Mouse (Mus musculus): ENCODE measurements around the gene Tcf25. TPM values are rescaled to one million over a fixed set of nuclear protein-coding genes. Genes with fewer than 3 reads are reported as not detected.
A peak's percentile ranks its signal among the peaks of the same experiment; 100 is the strongest.
"Not testable (repeated sequence)": the region's sequence is repeated elsewhere in the genome, so short reads cannot be mapped to it uniquely, and the experiment has no call there.

The Tcf25 gene
- total RNA-seq, 2 experiments from 2014 or later: 73.1 to 89.8 TPM

DNA sequence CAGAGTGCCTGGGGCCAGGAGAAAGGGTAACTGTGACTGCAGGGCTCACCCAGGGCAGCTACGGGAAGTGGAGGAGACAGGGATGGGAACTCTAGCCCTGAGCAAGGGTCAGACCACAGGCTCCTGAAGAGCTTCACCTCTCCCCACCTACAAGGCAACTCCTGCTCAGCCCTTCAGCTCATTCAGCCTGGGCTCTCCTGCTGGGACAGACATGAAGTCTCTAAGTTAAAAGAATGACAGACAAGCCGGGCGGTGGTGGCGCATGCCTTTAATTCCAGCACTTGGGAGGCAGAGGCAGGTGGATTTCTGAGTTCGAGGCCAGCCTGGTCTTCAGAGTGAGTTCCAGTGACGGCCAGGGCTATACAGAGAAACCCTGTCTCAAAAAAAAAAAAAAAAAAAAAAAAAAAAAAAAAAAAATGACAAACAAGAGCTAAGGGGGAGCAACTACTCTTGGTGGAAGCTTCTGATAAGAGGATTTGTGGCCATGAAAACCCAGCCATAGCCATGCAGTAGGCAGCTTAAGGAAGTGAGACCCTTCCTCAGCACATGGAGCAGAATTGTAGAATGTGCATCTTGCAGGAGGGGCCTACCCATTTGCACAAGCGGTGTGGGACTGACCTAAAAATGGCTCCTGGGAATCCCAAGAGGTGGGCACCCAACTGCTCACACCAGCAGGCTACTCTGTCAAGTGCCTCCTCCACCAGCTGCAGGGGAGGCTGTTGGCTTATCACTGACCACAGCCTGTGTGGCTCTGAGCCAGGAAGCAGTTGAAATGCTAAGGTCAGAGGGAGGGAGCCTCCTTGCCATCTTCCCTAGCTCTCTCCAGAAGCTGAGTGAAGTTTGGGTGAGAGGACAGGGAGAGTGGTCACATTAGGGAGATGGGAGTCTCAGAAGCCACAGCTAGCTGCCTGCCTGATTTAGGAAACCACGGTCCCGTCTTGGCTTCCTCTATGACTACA is 35.3 kb downstream of the Tcf25 start:
- ATAC-seq (replicated peaks; ENCODE audit: poor library complexity): peak; percentile 58

DNA sequence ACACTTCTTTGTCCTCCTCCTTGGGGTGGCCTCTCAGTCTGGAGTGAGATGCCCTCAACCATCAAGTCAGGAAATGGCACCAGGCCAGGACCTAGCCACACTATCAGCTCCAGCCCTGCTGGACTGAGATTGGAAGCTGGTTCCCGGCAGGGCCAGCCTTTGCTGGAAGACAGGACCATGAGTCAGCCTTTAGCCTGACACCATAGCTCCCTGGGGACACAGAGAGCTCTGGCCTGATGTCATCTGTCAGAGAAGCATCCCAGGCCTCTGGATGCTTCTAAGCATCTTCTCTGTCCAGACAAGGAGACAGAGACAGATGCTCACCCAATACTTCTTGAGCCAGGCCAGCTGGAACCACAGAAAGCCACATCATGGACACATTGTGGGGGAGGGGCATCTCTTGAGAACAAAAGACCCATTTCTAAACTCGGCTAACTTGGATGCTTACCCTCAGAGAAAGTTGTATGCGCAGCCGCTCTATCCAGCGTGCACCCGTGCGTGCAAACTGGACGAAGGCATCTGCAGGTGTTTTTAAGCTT is 36.6 kb downstream of the Tcf25 start:
- peak; percentile 8; the same call in 1 of the 2 replicates for ATAC-seq (replicated peaks; ENCODE audit: poor library complexity)

DNA sequence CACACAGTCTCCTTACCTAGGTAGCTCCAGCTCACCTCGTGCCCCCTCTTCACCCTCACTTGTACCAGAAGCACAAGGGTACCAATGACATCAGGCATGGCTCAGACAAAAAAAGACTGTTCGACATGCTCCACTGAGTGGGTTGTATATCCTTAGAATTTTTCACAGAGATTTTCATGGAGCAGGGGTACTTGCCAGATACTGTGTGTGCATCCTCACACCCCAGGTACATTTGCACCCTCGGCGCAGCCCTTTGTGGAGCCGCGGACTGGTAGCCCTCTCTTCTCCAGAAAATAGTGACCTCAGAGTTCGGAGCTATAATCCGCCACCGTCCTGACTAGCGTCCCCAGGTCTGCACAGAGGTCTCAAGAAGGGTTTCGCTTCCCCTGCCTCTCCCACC is 37.2 kb downstream of the Tcf25 start:
- ATAC-seq (replicated peaks; ENCODE audit: poor library complexity): no peak

DNA sequence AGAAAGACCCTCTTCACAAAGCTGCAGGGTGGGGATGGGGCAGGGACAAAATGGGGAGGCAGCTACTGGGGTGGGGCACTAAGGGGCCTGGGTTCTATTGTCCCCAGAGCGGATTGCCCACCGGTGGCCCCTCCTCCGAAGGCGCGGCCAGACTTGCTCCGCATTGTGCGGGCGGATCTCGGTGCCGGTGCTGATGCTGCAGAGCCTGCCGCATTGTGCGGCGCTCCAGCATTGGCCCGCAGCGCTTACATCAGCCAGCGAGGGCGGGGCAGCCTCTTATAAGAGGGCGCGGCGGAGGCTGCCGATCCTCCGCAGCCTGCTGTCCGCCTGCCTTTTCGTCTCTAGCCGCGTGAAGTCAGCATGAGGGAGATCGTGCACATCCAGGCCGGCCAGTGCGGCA is 37.7 kb downstream of the Tcf25 start, which contains the start of gene Tubb3:
Gene Tubb3 (plus strand): TSS at position 179 of the 400 bp plus-strand sequence.
- ATAC-seq (replicated peaks; ENCODE audit: poor library complexity): peak; percentile 47

DNA sequence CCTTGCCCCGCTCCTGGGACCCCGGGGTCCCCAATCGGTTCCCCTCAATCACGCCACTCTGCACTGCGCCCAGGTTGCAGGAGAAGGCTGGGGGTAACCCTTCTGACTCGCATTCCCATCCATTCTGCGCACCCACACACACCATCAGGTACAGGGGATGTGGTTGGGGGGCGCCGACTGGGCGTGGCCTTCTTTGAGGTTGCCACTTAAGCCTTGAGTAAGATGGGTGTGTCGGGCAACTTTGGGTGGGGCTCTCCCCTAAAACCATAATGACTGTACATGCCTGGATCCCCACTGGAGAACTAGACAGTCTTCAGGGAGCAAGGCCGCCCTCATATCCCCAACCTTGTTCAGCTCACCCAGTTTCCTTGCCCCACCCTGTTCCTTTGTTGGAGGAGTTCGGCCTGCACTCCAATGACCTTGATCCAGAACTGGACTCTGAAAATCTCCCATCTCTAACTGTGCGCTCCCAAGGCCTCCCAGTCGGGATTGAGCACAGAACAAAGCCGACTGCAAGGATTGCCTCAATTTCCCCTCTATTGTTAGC is 38.3 kb downstream of the Tcf25 start:
- no peak for ATAC-seq (replicated peaks; ENCODE audit: poor library complexity)

DNA sequence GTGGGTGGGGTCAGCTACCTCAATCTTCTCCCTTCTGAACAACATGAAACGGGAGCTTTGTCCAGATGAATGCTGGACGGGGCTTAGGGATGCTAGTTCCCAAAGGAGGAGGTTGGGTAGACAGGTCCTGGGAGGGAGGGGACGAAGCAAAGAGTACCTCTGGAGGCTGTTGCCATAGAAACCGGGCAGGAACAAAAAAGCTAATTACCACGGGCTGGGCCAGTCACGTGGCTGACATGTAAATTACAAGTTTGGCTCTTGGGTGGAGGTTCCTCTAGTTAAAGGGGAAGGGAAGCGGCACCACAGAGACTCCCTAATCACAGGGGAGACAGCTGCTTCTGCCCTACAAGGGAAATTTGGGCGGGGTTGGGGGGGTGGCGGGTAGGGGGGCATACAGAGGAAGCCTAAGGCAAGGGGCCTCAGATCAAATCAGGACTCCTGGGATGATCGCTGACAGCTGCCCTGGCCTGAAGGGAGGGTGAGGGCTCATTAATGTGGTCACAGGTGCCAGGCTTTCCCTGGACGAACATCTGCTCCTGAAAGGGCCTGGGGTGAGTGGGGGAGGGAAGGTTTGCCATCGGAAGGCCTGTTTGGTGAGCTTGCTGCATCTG is 39.1 kb downstream of the Tcf25 start:
- ATAC-seq (replicated peaks; ENCODE audit: poor library complexity): no peak

DNA sequence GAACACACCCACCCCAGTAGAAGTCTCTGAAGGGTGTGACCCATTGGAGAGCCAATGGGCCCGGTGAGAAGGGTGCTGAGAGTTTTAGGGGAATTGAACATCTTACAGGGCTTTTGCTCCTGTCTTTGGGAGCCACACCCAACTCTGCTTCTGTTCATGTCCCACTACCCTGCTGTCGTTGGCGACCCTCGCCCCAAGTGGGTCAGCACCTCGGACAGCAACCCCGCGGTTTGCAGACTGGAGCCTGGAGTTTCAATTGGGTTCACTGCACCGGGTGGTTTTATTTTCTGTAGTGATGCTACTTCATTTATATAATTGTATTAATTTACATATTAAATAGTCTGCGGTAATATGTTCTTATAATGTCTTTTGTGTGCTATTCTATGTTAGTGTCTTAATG is 40.7 kb downstream of the Tcf25 start:
- ATAC-seq (replicated peaks; ENCODE audit: poor library complexity): no peak

DNA sequence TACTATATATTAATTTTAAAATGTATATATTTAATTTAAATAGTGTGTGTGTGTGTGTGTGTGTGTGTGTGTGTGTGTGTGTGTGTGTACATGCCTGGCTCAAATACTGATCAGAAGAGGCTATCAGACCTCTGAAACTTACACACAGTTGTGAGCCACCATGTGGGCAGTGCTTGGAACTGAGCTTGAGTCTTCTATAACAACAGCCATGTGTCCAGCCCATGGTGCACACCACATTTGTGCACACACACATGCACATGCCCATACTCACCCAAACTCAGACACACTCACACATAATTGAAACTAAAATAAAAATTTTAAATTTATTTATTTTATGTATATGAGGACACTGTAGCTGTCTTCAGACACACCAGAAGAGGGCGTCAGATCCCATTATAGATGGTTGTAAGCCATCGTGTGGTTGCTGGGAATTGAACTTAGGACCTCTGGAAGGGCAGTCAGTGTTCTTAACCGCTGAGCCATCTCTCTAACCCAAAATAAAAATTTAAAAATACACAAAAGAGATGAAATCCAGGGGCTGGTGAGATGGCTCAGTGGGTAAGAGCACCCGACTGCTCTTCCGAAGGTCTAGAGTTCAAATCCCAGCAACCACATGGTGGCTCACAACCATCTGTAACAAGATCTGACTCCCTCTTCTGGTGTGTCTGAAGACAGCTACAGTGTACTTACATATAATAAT is 41.6 kb downstream of the Tcf25 start:
- ATAC-seq (replicated peaks; ENCODE audit: poor library complexity): not testable (repeated sequence)

DNA sequence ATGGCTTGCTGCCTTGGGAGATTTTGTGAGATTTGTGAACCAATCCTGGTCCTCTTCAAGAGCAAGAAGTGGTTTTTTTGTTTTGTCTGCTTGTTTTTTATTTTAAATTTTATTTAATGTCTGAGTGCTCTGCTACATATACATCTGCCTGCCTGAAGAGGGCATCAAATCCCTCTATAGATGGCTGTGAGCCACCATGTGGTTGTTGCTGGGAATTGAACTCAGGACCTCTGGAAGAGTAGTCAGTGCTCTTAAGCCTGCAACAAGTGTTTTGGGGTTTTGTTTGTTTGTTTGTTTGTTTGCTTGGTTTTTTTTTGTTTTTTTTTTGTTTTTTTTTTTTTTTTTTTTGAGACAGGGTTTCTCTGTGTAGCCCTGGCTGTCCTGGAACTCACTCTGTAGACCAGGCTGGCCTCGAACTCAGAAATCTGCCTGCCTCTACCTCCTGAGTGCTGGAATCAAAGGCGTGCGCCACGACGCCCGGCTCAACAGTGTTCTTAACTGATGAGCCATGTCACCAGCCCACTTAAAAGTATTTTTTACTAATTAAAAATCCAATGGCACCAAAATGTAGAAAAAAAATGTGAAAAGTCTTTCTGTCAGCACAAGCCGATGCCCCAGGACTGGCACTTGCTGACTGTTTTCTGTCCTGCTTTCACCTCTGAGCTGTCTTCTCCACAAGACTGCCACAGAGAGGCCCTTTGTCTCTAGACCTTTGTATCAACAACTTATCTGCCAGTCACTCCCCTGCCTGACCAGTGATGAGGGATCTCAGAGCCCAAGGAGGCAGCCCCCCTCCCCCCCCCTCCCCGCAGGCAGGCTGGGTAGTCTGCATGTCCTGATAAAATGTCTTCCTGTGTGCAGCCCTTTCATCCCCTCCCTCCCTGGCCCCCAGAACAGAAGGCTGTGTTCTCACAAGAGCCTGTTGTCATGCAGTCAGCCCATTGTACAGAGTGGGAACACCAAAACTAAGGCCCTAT is 42.7 kb downstream of the Tcf25 start:
- peak; percentile 69 for ATAC-seq (replicated peaks; ENCODE audit: poor library complexity)

DNA sequence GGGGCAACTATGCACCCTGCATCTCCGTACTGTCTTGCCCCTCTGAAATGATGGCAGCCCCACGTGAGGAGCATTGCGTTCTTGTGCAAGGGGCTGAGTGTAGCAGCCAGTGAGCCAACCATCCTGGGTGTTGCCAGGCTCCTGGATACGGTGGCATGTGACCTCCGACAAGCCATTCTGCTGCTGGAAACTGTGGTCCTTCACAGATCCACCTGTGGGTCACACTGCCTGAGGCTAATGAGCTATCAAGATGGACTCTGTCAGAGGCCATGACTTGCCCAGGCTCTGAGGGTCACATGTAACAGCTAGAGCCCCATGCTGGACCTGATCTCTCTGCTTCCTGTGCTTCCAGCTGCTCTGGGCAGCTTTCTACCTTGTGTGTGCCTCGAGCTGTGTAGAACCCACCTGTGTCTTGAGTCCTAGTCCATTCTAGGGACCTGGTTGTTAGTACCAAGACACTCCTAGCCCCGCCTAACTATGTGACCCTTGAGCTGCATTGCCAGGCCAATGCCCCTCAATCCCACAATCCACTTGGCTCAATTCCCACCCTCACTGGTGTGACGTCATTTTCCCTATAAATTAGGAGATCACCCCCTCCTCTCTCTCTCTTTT is 43.5 kb downstream of the Tcf25 start:
- peak; percentile 4; the same call in 1 of the 2 replicates for ATAC-seq (replicated peaks; ENCODE audit: poor library complexity)

DNA sequence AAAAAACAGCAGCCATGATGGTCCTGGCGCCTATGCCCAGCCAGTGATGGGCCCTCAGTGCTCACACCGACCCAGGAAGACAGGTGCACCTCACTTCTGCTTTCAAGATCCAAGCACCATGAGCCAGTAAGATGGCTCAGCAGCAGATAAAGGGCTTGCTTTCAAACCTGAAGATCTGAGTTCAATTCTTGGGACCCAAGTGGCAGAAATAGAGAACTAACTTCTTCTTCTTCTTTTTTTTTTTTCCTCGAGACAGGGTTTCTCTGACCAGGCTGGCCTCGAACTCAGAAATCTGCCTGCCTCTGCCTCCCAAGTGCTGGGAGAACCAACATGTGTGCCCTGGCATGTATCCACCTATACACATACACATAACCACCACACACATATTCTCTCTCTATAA is 46.2 kb downstream of the Tcf25 start:
- ATAC-seq (replicated peaks; ENCODE audit: poor library complexity): no peak

DNA sequence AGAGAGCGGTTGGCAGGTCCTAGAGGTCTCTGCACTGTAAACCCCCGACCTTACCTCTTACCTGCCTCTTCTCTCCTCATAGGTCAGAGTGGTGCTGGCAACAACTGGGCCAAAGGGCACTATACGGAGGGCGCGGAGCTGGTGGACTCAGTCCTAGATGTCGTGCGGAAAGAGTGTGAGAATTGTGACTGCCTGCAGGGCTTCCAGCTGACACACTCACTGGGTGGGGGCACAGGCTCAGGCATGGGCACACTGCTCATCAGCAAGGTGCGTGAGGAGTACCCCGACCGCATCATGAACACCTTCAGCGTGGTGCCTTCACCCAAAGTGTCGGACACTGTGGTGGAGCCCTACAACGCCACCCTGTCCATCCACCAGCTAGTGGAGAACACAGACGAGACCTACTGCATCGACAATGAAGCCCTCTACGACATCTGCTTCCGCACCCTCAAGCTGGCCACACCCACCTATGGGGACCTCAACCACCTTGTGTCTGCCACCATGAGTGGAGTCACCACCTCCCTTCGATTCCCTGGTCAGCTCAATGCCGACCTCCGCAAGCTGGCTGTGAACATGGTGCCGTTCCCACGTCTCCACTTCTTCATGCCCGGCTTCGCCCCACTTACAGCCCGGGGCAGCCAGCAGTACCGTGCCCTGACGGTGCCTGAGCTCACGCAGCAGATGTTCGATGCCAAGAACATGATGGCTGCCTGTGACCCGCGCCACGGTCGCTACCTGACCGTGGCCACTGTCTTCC is 47.1 kb downstream of the Tcf25 start:
- no peak for ATAC-seq (replicated peaks; ENCODE audit: poor library complexity)

DNA sequence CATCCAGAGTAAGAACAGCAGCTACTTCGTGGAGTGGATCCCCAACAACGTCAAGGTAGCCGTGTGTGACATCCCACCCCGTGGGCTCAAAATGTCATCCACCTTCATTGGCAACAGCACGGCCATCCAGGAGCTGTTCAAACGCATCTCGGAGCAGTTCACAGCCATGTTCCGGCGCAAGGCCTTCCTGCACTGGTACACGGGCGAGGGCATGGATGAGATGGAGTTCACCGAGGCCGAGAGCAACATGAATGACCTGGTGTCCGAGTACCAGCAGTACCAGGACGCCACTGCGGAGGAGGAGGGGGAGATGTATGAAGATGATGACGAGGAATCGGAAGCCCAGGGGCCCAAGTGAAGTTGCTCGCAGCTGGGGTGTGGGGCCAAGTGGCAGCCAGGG is 47.8 kb downstream of the Tcf25 start:
- ATAC-seq (replicated peaks; ENCODE audit: poor library complexity): no peak

DNA sequence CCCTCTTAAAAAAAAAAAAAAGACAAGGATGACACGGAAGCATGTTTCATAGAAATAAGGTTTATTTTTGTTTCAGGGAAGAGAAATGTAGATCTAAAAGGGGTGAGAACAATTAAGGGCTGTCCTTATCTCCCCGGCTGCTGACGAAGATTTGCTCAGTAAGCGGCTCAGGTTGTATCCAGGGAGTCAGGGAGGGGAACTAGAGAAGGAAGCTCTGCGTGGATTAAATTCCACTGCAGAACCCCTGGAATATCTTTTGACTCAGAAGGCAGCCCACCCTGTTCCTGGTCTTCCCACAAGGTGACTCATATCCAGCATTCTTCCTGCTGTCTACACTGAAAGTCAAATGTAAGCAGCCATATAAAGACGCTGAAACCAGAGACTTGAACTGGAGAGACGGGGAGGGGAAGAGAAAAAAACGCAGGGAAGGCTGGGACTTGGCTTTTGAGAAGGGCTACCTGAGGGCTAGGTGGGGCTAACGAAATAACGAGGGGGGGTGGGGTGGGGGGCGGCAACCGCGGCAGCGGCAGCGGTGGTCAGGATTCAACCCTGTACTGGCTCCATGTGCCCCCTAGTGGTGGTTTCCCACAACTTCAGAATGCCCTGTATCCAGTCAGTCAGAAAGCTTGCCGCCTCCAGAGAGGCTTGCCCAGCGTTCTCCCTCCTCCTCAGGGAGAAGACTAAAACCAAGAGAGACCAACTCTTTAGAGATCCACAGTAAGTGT is 48.7 kb downstream of the Tcf25 start:
- peak; percentile 87 for ATAC-seq (replicated peaks; ENCODE audit: poor library complexity)

DNA sequence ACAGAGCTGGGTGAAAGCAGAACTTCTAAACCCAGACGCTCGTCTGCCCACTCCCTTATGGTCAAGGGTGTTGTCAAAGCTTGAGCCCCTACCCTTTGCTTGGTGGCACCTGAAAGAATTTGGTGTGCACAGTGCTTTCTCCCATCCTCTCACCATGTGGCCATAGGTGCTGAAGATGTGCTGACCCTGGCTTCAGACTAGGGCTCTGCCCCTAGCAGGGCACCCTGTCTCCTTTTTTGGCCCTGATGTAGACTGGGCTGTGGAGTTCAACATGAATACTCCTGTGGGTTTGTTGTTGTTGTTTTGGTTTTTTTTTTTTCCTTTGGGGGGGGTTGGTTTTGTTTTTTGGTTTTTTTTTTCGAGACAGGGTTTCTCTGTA is 49.2 kb downstream of the Tcf25 start:
- ATAC-seq (replicated peaks; ENCODE audit: poor library complexity): no peak

DNA sequence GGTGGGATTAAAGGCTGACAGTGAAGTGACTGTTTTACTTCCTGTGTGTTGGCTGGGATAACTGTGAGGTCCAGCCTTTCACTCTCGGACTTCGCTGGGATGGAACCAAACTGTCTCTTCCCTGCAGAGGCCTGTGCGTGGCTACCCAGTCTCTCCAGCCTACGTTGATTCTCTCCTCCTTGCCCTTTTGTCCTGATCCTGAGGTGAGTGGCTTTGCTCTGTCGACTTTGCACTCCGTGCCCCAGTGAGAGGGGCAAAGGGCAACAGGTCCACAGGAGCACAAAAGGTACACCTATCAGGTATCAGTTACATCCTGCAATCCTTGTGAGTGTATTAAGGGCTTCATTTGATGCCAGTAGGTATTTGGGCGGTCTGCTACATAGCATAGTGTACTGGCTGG is 49.9 kb downstream of the Tcf25 start, which contains the start of gene Def8:
Gene Def8 (plus strand): TSS at position 87 of the 400 bp plus-strand sequence.
- ATAC-seq (replicated peaks; ENCODE audit: poor library complexity): no peak

DNA sequence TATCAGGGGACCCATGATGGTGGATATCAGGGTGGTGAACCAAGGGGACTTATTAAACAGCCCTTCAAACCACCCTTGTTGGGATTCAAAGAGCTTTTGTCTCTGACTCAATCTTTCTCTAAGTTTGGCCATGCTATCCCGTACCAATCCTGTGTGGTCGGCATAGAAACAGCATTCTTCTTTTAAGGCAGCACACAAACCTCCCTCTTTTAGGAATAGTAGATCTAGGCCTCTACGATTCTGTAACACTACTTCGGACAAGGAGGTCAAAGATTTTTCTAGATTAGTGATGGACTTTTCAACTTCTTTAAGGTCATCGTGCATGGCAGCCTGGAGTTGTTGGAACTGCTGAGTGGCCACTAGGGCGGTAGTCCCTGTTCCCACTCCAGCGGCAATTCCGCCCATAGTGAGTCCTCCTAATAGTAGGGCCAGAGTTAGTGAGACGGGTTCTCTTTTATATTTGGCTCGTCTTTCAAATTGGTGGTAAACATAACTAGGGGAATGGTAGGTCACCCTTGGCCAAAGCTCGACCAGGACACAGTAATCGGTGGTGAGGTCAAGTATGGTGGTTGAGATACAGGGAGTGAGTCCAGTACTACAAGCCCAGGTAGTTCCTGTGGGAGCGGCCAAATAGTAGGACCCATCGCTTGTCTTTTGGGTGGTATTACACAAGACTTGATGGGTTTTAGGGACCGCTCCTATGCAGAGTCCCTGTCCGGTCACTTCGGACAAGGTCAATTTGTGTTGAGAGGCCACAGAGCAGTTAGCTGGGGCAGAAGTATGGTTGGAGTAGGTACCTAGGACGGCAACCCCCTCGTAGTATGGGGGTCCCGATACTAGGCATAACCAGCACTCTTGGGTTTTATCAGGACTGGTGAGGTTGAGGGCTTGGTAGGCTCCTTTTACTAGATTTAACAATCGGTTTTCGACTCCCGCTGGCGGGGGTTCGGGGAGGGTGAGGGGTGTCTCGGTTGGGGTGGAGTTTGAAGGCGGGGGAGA is 53.3 kb downstream of the Tcf25 start:
- no peak for ATAC-seq (replicated peaks; ENCODE audit: poor library complexity)
